Mouse (Mus musculus) neural tube, embryonic 10.5 days (tissue): ENCODE measurements around the gene Htr7.

Experiments used
- DNase-seq: peaks from one replicate; pipeline ENCODE4 v3.0.0-alpha.2; 2017; ENCODE audit warnings: low spot score; ENCODE audit errors: extremely low spot score

Htr7 gene

GRCm38 (mm10) chr19:35957656-35958055 lies 99.7 kb downstream of the Htr7 start:
- no peak for DNase-seq

- DNase-seq, result no peak
Measured at GRCm38 (mm10) chr19:35955698-35956097, 101.6 kb downstream of the Htr7 start.

- DNase-seq, result no peak
Measured at GRCm38 (mm10) chr19:35949888-35950287, 107.4 kb downstream of the Htr7 start.

GRCm38 (mm10) chr19:35924961-35925495 lies 132.3 kb downstream of the Htr7 start:
- no peak for DNase-seq

- no peak for DNase-seq
Measured at GRCm38 (mm10) chr19:35924418-35924817, 132.9 kb downstream of the Htr7 start.
